Mouse (Mus musculus) left cerebral cortex, adult 8-10 months (tissue): ENCODE data around the gene Setd1a. TPM values are rescaled to one million over a fixed set of nuclear protein-coding genes. Genes with fewer than 3 reads are reported as not detected.
"Not testable (repeated sequence)": the region's sequence is repeated elsewhere in the genome, so short reads cannot be mapped to it uniquely, and the experiment has no call there.

Experiments used
- DNase-seq, 2 experiments: peaks; one replicate each; pipeline ENCODE4 v3.0.0; 2022; ENCODE audit warnings: low spot score in 2 of 2
- total RNA-seq, 4 experiments: library from RNA; stranded (reverse); gene quantifications; 2 replicates each; pipeline ENCODE4 v1.2.4; 2022

Gene Setd1a
- 10 to 100 TPM; 44.7 to 48.4 (median 46.9) TPM for total RNA-seq

DNA sequence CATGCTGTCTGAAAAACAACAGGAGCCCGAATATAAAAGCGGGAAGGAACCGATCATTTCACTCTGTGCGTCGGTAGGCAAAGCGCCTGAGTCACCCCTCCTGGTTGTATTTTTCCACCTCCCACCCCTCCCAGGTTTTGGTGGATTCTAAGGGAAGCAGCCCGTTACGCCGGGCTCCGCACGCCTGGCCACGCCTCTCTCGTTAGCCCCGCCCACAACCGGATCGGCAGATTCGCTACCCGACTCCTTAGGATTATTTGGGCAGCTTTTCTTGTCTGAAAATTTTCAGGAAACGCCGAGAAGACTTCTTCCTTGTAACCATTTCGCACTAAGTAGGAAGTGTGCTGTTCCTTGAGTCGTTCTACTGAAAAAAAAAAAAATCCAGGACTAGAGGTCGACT lies at the start of gene Setd1a:
Setd1a (plus strand) TSS at position 245 of the 400 bp plus-strand sequence.
- peak; percentile 83 to 84 for DNase-seq

DNA sequence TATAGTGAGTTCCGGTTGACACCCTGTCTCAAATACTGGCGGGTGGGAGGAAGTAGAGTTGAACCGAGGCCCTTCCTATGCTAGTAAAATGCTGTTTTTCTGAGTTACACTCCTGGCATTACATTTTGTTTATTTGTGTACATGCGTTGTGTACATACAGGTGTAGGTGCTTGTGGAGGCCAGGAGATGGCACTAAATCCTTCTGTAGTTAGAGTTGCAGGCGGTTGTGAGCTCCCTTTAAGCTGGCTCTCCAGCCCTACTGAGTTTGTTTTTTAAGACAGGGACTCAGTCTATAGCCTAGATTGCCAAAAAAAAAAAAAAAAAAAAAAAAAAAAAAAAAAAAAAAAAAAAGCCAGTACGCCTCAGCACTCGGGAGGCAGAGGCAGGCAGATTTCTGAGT lies 48.6 kb upstream of the Setd1a start:
- DNase-seq, result no peak

- DNase-seq, result no peak
Observed at GRCm38 (mm10) chr7:127730170-127730569, 46.3 kb upstream of the Setd1a start.

GRCm38 (mm10) chr7:127732066-127732465 lies 44.4 kb upstream of the Setd1a start, which contains the start of gene Ctf2:
TSS of gene Ctf2 (minus strand) at chr7:127732166.
- not testable (repeated sequence) for DNase-seq

- peak; percentile 52 to 62 for DNase-seq
Observed at GRCm38 (mm10) chr7:127744366-127745045, 32.0 kb upstream of the Setd1a start, which contains the start of gene Fbxl19. TSS of gene Fbxl19 (plus strand) at chr7:127744543.

- DNase-seq, result peak; percentile 78 to 97
Observed at GRCm38 (mm10) chr7:127745251-127745651, 31.2 kb upstream of the Setd1a start.

GRCm38 (mm10) chr7:127745652-127746493 lies 30.6 kb upstream of the Setd1a start:
- DNase-seq, result peak; percentile 91 to 100

GRCm38 (mm10) chr7:127746494-127747491 lies 29.7 kb upstream of the Setd1a start:
- DNase-seq, result peak in 1 of 2 experiments; percentile 42

- no peak for DNase-seq
Observed at GRCm38 (mm10) chr7:127747559-127748234, 28.8 kb upstream of the Setd1a start.

DNA sequence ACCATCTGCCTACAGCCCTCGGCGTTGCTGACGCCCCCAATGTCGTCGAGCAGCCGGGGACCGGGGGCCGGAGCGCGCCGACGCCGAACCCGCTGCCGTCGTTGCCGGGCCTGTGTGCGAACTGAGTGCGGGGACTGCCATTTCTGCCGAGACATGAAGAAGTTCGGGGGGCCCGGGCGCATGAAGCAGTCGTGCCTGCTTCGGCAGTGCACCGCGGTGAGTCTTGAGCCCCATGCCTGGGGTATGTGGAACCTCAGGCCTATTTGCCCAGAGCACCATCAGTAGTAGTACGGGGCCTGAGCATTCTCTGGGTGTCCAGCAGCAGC lies 28.3 kb upstream of the Setd1a start:
- no peak for DNase-seq

- DNase-seq, result peak in 1 of 2 experiments; percentile 72
Observed at GRCm38 (mm10) chr7:127750131-127751127, 26.0 kb upstream of the Setd1a start.

GRCm38 (mm10) chr7:127751619-127752018 lies 24.9 kb upstream of the Setd1a start:
- no peak for DNase-seq

DNA sequence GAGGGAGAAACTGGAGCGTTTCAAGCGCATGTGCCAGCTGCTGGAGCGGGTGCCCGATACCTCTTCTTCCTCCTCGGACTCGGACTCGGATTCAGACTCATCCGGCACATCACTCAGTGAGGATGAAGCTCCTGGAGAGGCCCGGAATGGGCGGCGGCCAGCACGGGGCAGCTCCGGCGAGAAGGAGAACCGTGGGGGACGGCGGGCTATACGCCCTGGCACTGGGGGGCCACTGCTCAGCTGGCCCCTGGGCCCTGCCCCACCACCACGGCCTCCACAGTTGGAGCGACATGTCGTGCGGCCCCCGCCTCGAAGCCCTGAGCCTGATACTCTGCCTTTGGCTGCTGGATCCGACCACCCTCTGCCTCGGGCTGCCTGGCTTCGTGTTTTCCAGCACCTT lies 24.4 kb upstream of the Setd1a start:
- peak in 1 of 2 experiments; percentile 28 for DNase-seq

DNA sequence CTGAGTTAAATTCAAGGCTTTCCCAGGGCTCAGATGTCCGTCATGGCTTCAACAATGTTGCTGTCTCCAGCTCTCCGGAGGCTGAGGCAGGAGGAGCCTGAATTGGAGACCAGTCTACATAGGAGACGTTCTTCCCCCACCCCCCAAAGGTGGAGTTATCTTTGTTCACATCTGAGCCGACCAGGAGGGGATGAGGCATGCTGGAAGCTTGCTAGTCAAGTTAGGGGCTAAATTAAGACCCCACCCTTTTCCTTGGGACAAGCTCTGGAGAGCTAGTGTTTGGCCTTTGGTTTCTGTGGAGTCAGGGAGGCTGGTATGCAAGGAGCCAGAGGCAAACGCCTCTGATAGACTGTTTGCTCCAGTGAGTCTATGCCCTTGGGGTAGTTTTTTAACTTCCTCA lies 23.3 kb upstream of the Setd1a start:
- DNase-seq, result no peak

DNA sequence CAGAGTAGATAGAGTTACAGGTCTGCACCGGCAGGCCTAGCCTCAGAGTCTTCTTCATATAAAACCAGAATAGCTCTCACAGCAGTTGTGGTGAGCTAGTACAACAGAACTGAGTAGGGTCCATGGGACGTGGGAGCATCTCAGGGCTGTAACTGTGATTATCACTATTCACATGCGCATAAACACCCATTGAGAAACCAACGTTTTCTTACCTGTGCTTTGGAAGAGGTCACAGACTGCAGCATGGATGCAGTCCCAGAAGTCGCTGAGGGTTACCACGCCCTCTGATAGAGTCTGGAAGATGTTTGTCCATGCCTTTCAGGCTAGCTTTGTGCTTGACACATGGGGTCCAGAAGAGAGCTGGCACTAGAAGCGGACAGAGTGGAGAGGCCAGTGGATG lies 22.7 kb upstream of the Setd1a start:
- DNase-seq, result no peak

GRCm38 (mm10) chr7:127759716-127760115 lies 16.8 kb upstream of the Setd1a start:
- no peak for DNase-seq

DNA sequence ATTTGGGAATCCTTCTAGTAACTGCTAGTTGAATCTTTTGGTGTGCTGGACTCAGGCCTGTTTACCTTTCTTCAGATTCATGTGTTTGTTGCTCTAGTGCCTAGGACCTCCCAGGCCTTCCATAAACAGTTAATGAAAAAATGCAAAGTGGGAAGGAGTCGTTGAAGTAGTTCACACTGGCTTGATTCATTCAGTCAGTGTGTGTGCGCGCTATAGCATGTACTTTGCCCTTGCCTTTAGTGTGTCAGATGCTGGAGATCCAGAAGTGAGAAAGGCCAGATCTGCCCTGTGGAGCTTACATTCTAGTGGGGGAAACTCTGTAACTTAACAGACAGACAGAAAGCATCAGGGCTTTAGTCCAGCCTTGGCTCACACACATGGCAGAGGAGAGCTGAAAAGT lies 16.0 kb upstream of the Setd1a start:
- no peak for DNase-seq

GRCm38 (mm10) chr7:127761026-127761425 lies 15.4 kb upstream of the Setd1a start:
- no peak for DNase-seq

DNA sequence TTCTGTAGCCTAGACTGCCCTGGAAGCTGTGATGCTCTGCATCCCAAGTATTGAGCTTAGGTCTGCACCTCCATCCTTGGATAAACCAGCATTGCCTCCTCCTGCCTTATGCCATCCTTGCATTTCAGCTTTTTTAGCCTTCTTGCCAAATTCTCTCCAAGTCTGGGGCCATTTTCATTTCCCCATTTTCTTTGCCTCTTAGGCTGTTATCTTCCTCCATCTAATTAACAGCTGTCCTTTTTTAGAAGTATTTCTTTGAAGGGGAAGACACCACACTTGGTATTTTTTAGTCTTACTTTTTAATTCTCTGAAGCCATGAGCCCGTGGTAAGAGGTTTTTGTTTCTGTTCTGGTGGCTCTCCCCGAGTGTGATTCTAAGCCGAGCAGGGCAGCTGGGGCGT lies 12.8 kb upstream of the Setd1a start:
- no peak for DNase-seq
